Mouse (Mus musculus): ENCODE results near the gene Ttc33.
A peak's percentile ranks its signal among the peaks of the same experiment; 100 is the strongest.

Gene Ttc33

DNA sequence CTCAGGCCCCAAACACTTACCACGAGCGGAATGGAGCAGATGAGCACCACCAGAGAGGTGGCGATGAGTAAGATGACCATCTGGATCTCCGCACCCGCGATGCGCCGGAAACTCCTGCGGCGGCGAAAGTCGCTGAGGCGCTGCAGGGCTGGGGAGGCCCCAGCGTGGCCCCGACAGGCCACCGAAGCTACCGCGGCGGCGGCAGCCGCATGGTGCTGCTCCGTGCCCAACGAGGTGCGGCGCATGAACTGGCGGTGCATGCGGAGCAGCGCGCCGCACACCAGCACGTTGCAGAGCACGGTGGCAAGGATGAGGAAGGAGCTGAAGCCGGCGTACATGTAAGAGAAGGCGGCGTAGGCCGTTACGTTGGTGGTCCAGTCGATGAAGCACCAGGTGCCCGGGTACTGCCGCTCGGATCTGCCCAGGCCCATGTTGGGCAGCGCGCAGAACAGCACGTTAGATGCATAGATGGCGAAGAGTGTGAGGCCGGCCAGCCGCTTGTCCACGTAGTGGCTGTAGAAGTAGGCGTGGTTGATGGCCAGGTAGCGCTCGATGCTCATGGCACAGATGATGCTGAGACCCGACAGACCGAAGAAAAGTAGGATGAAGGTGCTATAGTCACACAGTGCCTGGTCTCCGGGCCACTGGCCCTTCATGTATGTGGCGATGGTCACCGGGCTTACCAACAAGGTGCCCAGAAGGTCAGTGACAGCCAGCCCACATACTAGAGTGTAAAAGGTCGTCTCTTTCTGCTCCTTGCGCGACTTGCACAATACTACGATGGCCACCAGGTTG lies 57.1 kb downstream of the Ttc33 start:
- peak; percentile 7 for DNase-seq

DNA sequence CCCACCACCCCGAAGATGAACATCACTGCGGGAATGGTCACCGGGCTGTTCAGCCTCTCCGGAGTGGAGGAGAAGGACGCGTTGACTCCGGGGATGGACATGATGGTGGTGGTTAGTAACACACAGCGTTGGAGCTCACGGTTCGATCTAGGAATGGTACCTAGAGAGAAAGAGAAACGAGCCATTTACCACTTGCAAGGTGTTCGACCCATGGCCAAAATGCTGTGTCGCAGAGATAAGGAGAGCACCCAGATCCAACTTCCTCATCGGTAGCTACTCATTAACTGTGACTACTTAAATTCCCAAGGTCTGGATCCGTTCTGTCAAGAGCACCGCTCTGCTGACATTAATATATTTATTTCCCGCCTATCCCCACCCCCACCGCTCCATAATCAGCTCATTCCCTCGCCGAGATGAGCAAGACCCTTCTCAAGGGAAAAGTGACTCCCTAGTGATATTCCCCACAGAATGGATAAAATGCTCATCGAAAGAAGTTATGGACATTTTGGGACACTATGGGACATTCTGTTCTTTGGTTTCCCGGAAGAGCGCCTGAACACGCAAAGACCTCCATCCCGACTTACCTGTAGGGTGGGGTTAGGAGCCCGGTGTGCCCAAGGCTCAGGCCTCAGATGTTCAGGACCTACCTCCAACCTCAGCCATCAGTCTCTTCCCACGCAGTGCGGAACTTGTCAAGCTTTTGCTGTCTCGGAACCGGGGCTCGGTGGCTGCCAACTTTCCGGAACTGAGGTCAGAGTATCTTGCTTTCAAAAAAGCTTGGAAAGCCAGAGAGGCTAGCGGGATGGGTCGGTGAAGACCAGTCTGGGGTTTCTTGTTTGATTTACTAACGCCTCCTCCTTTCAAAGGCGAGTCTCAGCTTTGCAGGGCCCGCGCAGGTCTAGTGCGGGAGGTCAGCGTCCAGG lies 58.0 kb downstream of the Ttc33 start:
- peak; percentile 51 for DNase-seq

DNA sequence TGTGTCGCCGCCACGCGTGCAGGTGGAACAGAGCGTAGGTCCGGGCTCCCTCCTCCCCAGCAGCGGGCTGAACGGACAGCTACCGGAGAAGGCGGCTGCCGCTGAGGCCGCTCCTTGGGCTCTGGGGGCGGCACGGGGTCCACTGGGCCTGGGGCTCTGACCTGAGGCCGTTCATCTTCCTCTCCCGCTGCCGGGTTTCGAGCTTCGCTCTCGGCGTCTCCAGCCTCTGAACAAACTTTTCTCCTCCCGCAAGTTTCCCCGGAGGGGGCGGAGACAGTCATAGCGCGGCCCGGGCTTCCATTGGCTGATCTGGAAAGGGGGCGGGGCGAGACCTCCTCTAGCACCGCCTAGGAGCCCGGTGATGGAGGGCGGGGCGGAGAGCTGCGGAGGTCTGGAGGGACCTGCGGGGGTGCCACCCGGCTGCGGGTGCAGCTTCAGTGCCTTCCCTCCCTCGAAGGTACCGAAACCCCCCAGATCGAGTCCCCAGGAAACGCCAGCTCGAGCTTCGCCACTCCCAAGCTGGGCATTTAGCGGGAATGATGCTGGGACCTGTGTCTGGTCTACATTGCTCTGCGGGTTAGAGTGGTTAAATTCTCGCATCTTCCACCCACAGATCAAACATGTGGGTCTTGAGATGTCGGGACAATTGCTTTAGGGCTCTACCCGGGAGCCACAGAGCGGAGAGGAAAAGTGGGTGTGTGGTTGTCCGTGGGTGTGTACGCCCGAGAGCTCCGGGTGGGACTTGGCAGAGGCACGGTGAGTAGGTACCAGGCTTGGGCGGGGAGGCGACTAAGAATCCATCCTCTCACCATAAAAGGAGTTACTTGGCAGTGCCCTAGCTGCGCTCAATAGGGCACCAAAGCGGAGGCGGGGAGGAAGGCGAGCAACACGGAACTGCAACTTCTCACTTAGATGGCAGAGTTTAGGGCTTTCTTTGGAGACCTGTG lies 58.9 kb downstream of the Ttc33 start, which contains the start of gene Ptger4:
Gene Ptger4 (minus strand): TSS at position 229 of the 947 bp plus-strand sequence.
- peak; percentile 95 for DNase-seq

DNA sequence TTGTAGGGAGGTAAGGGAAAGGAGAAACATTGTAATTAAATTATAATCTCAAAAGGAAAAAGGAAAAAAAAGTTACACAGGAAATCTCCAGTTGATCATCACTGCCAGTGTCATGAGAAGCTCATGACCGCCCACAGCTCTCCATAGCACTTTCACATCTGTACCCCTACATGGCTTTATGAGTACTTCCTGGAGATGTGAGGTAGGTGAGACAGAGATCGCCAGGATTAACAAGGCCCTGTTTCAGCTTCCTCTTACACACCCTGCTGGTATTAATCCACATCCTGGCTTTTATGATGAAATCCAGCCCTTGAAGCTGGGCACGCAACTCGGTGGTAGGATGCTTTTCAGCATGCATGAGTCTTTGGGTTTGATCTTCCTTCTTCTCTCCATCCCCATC lies 64.9 kb downstream of the Ttc33 start:
- no peak for DNase-seq

DNA sequence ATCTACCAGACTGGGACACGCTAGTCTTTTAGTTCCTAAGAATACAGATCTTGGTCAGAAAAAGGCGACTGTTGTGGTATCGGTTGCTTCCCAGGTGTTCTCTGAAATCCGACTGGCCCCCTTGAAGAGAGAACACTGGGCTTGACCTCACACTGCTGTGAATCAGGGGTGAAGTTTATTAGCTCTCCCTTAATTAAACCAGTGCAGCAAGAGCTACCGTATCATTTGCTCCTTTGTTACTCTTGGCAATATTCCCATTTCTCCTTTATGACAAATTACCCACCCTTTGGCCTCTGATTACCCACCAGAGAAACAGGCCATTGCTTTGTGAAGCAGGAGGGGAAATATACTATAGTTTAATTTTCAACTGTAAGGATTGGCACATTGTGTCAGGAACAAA lies 74.9 kb downstream of the Ttc33 start:
- DNase-seq, result no peak

DNA sequence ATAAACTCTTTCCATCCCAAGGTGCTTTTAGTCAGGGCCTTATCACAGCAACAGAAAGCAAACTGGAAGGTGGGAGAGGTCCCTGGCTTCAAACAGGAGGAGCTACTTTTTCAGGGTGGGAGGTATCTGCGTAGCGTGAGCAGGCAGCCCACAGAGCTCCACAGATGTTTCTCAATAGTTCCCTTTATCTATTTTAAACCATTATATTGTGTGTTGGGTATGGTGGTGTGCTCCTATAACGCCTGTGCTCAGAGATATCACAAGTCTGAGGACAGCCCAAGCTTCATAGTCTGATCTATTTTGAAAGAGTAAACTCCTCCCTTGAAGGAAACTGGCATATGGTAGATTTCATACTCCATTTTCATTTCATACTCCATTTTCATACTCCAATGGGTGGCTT lies 75.7 kb downstream of the Ttc33 start:
- no peak for DNase-seq

DNA sequence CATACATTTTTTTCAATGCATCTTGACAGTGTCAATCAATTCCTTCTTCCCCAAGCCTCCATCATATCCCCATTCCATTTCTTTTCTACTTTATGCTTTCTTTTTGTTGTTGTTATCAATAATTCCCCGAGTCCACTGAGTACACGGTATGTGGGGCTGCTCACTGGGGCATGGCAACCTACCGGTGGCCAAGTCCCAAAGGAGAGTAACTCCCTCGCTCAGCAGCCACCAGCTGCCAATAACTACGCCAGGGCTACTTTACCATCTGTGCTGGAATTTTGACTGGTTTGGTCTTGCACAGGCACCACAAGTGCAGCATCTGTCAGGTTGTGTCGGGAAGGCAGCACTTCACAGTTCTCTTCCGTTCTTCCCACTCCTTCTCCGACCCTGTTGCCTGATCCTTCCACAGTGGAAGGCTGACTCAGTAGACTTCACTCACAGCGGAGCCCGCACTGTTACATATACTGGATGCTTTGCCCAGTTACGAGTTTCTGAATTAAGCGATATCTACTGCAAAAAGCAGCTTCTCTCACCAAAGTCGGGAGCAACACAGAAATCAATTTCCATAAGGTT lies 76.9 kb downstream of the Ttc33 start:
- DNase-seq, result no peak

DNA sequence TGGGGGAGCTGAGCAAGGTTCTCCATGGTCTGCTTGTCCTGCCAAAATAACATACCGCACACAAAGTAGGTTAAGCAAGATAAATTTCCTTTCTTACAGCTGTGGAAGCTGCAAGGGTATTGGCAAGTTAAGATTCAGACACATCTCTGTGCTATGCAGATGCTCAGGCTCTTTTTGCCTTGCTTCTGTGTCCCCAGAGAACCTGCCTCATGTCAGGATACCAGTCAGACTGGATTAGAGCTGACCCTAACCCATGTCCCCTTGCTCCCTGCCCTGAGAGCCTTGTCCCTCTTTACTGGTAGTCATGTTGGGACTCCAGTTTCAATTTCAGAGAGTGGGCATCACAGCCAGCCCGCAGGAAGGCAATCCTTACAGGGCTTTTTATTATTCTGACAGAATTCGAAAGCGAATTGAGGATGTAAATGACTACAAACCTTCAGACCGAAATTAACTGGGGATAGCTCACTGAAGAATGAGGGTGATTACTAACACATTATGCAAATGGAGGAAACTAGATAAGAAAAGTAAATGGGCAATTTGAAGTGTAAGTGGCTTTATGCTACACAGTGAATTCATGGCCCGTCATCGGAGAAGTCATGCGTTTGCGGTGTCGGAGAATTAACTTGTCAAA lies 77.7 kb downstream of the Ttc33 start:
- DNase-seq, result no peak

DNA sequence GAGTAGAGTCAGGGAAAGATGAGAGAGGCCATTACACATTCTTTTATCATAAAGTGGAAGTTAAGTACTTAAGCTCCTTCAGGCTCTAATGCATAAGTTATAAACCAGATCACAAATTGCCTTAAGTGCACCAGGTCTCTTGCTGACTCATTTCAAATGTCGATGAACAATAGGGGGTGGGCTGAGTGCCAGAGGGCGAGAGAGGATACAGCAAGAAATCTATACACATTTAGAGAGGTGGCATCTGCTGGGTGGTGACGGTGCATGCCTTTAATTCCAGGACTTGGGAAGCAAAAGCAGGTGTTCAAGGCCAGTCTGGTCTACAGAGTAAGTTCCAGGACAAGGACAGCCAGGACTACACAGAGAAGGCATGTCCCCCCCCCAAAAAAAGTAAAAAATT lies 80.8 kb downstream of the Ttc33 start:
- no peak for DNase-seq
